9 mouse cellular contexts compared by ENCODE assay signal in genomic region chr2:32235433-32235832, GRCm38 (mm10). TPM values are rescaled to one million over a fixed set of nuclear protein-coding genes. Genes with fewer than 3 reads are reported as not detected.
DNase-seq lines count a peak whose midpoint lies in the region; ATAC-seq and TF ChIP-seq lines count a peak whose summit lies in the region.
"Had no signal": no experiment of that assay in that cellular context is flagged by ENCODE, and none has a peak within 500 bp of the region (broad histone marks: within the 10 kb centered on the region; RNA-seq: fewer than 3 reads in every experiment).

No protein-coding gene starts in this region.

- WGBS in heart, embryonic 14.5 days = 29% methylated on average over 7 of the region's 7 CpGs
- 38% methylated on average over 7 of the region's 7 CpGs for WGBS in hindbrain, embryonic 11.5 days
- 42% methylated on average over 7 of the region's 7 CpGs for WGBS in midbrain, embryonic 12.5 days

- peak overlapping the region; percentile 88 for H3K4me2 ChIP-seq in heart, embryonic 14.5 days (ENCODE audit: low read length)
- H3K4me2 ChIP-seq in hindbrain, embryonic 11.5 days (replicated peaks; ENCODE audit: low read depth, low read length) = peak overlapping the region; percentile 86
- H3K4me2 ChIP-seq in midbrain, embryonic 12.5 days (replicated peaks) = peak overlapping the region; percentile 85

- no peaks in the 10 kb centered on the region for H3K9me3 ChIP-seq in heart, embryonic 14.5 days (ENCODE audit: control insufficient read depth, low read length)
- no peaks in the 10 kb centered on the region for H3K9me3 ChIP-seq in G1E (replicated peaks)
- H3K9me3 ChIP-seq in hindbrain, embryonic 11.5 days (ENCODE audit: control insufficient read depth, low read length) = no peaks in the 10 kb centered on the region
- no peaks in the 10 kb centered on the region for H3K9me3 ChIP-seq in midbrain, embryonic 12.5 days

- DNase-seq in heart, postnatal 36 days = no peak
- DNase-seq in G1E (ENCODE audit: low spot score) = no peak
- no peak for DNase-seq in hindbrain, embryonic 11.5 days (ENCODE audit: low spot score)
- DNase-seq in gastrocnemius, postnatal 14 days = no peak
- DNase-seq in cerebellum, adult 11-12 months = no peak
- no peak for DNase-seq in lung, postnatal 14 days
- DNase-seq: retina, postnatal 1 day had no signal

- peak overlapping the region; percentile 82 to 93; a peak in 3 of 4 replicates for H3K27ac ChIP-seq in heart, embryonic 14.5 days (replicated peaks in 1 of 2; ENCODE audit: control insufficient read depth in 1 of 2, insufficient read depth in 1 of 2, low read depth in 2 of 2, low read length in 2 of 2)
- peak overlapping the region; percentile 79 for H3K27ac ChIP-seq in hindbrain, embryonic 11.5 days (ENCODE audit: low read depth, low read length)
- H3K27ac ChIP-seq in midbrain, embryonic 12.5 days (replicated peaks) = peak overlapping the region; percentile 86; the same call in 1 of the 2 replicates

- H3K4me1 ChIP-seq in heart, embryonic 14.5 days (ENCODE audit: control insufficient read depth in 2 of 2, insufficient read depth in 2 of 2, low read length in 2 of 2) = peaks cover 0 to 16% of the 10 kb centered on the region in 2 experiments; a peak in 1 of 4 replicates
- peaks cover 32% of the 10 kb centered on the region for H3K4me1 ChIP-seq in G1E (ENCODE audit: insufficient read depth, low read depth, low read length)
- no peaks in the 10 kb centered on the region for H3K4me1 ChIP-seq in hindbrain, embryonic 11.5 days (replicated peaks; ENCODE audit: control insufficient read depth, insufficient read depth, low read length)
- H3K4me1 ChIP-seq in midbrain, embryonic 12.5 days = peaks cover 24% of the 10 kb centered on the region

- peak overlapping the region; percentile 58 to 86 for H3K4me3 ChIP-seq in heart, embryonic 14.5 days (ENCODE audit: control insufficient read depth in 1 of 2, insufficient read depth in 1 of 2, low read depth in 1 of 2, low read length in 2 of 2)
- H3K4me3 ChIP-seq in G1E (ENCODE audit: low read depth, low read length) = peak overlapping the region; percentile 79
- H3K4me3 ChIP-seq in hindbrain, embryonic 11.5 days (ENCODE audit: low read depth, low read length) = peak overlapping the region; percentile 68
- H3K4me3 ChIP-seq in midbrain, embryonic 12.5 days = peak overlapping the region; percentile 70

- H3K9ac ChIP-seq in heart, embryonic 14.5 days (ENCODE audit: low read length) = peak overlapping the region; percentile 80
- peak overlapping the region; percentile 79 for H3K9ac ChIP-seq in hindbrain, embryonic 11.5 days (ENCODE audit: low read depth, low read length)
- peak overlapping the region; percentile 72 for H3K9ac ChIP-seq in midbrain, embryonic 12.5 days (replicated peaks)

- no peak for TF ChIP-seq CTCF in G1E (IDR thresholded peaks at IDR 0.05; ENCODE audit: low read depth, low read length)

- peaks cover 50% of the 10 kb centered on the region for H3K36me3 ChIP-seq in heart, embryonic 14.5 days (ENCODE audit: control insufficient read depth, insufficient read depth, low read length)
- peaks cover 72% of the 10 kb centered on the region for H3K36me3 ChIP-seq in G1E (replicated peaks)
- H3K36me3 ChIP-seq in hindbrain, embryonic 11.5 days (ENCODE audit: control insufficient read depth, insufficient read depth, low read length) = peaks cover 12% of the 10 kb centered on the region
- peaks cover 37% of the 10 kb centered on the region for H3K36me3 ChIP-seq in midbrain, embryonic 12.5 days

- no peaks in the 10 kb centered on the region for H3K27me3 ChIP-seq in heart, embryonic 14.5 days (ENCODE audit: control insufficient read depth, insufficient read depth, low read length)
- no peaks in the 10 kb centered on the region for H3K27me3 ChIP-seq in G1E (ENCODE audit: insufficient read depth, low read length)
- no peaks in the 10 kb centered on the region for H3K27me3 ChIP-seq in hindbrain, embryonic 11.5 days (ENCODE audit: control insufficient read depth, insufficient read depth, low read length)
- no peaks in the 10 kb centered on the region for H3K27me3 ChIP-seq in midbrain, embryonic 12.5 days

- intact Hi-C loops in heart, postnatal 36 days (cut with DNase I) = loop anchor here (5.0 kb wide), 1 partner anchor 98 kb away; no protein-coding TSS in a partner anchor
- intact Hi-C loops in gastrocnemius, postnatal 14 days (cut with DNase I; ENCODE audit: low total_unique reads) = no loop called here

- ATAC-seq in heart, embryonic 14.5 days (ENCODE audit: insufficient number of reproducible peaks, insufficient read depth, low FRiP score, low read depth) = no peak
- no peak for ATAC-seq in G1E (ENCODE audit: extremely low read depth, insufficient number of reproducible peaks, low FRiP score, poor library complexity, severe bottlenecking)
- no peak for ATAC-seq in hindbrain, embryonic 11.5 days (ENCODE audit: low FRiP score)
- ATAC-seq in midbrain, embryonic 12.5 days (ENCODE audit: low FRiP score, low read depth) = no peak

RNA-seq across cellular contexts. Expression of gene Pomt1, which starts 1.0 kb away (rescaled TPM):
- polyA plus RNA-seq in heart, embryonic 14.5 days (2014; fragmentation: Nextera tagmentation; extraction: Ambion mirVana) = 15.9 and 17.3 TPM in 2 replicates
- total RNA-seq in heart, postnatal 36 days (2021) = 10 to 100 TPM; 13.7 to 14.3 TPM
- total RNA-seq in G1E (2014; fragmentation: Nextera tagmentation) (25.8 and 31.8 TPM in 2 replicates), G1E (2017) (15.0 and 17.7 TPM in 2 replicates)
- 12.3 and 12.8 TPM in 2 replicates for polyA plus RNA-seq in G1E (2012)
- 23.8 and 26.8 TPM in 2 replicates for polyA plus RNA-seq in hindbrain, embryonic 11.5 days (2014; fragmentation: Nextera tagmentation; extraction: Ambion mirVana)
- polyA plus RNA-seq in midbrain, embryonic 12.5 days (2016; fragmentation: Nextera tagmentation; extraction: Ambion mirVana) = 28.5 and 31.4 TPM in 2 replicates
- 10 to 100 TPM; 14.4 to 17.3 TPM for total RNA-seq in gastrocnemius, postnatal 14 days (2021)

RNA-seq across cellular contexts. Expression of gene Uck1, which starts 24.5 kb away (rescaled TPM):
- polyA plus RNA-seq in heart, embryonic 14.5 days (2014; fragmentation: Nextera tagmentation; extraction: Ambion mirVana) = 37.0 and 43.4 TPM in 2 replicates
- 10 to 100 TPM; 22.9 to 24.1 TPM for total RNA-seq in heart, postnatal 36 days (2021)
- total RNA-seq in G1E (2014; fragmentation: Nextera tagmentation) (26.1 and 50.0 TPM in 2 replicates), G1E (2017) (41.7 and 42.5 TPM in 2 replicates)
- polyA plus RNA-seq in G1E (2012) = 53.2 and 56.1 TPM in 2 replicates
- 56.0 and 64.1 TPM in 2 replicates for polyA plus RNA-seq in hindbrain, embryonic 11.5 days (2014; fragmentation: Nextera tagmentation; extraction: Ambion mirVana)
- polyA plus RNA-seq in midbrain, embryonic 12.5 days (2016; fragmentation: Nextera tagmentation; extraction: Ambion mirVana) = 74.4 and 79.6 TPM in 2 replicates
- total RNA-seq in gastrocnemius, postnatal 14 days (2021) = 10 to 100 TPM; 14.7 to 15.2 TPM

RNA-seq across cellular contexts. Expression of gene Golga2, which starts 51.8 kb away (rescaled TPM):
- 19.3 and 22.6 TPM in 2 replicates for polyA plus RNA-seq in heart, embryonic 14.5 days (2014; fragmentation: Nextera tagmentation; extraction: Ambion mirVana)
- total RNA-seq in heart, postnatal 36 days (2021) = 10 to 100 TPM; 74.5 to 78.2 TPM
- total RNA-seq in G1E (2014; fragmentation: Nextera tagmentation) = 19.5 and 24.5 TPM in 2 replicates
- total RNA-seq in G1E (2017) = 35.2 and 35.6 TPM in 2 replicates
- polyA plus RNA-seq in G1E (2012) = 20.8 and 24.3 TPM in 2 replicates
- 14.6 and 17.7 TPM in 2 replicates for polyA plus RNA-seq in hindbrain, embryonic 11.5 days (2014; fragmentation: Nextera tagmentation; extraction: Ambion mirVana)
- polyA plus RNA-seq in midbrain, embryonic 12.5 days (2016; fragmentation: Nextera tagmentation; extraction: Ambion mirVana) = 28.0 and 28.2 TPM in 2 replicates
- total RNA-seq in gastrocnemius, postnatal 14 days (2021) = 10 to 100 TPM; 58.4 to 62.1 TPM

RNA-seq across cellular contexts. Expression of gene Swi5, which starts 52.4 kb away (rescaled TPM):
- 129 and 131 TPM in 2 replicates for polyA plus RNA-seq in heart, embryonic 14.5 days (2014; fragmentation: Nextera tagmentation; extraction: Ambion mirVana)
- 100 to 1,000 TPM; 188 to 208 TPM for total RNA-seq in heart, postnatal 36 days (2021)
- 150 and 164 TPM in 2 replicates for total RNA-seq in G1E (2014; fragmentation: Nextera tagmentation)
- 482 and 488 TPM in 2 replicates for total RNA-seq in G1E (2017)
- 351 and 432 TPM in 2 replicates for polyA plus RNA-seq in G1E (2012)
- 185 and 378 TPM in 2 replicates for polyA plus RNA-seq in hindbrain, embryonic 11.5 days (2014; fragmentation: Nextera tagmentation; extraction: Ambion mirVana)
- 368 and 371 TPM in 2 replicates for polyA plus RNA-seq in midbrain, embryonic 12.5 days (2016; fragmentation: Nextera tagmentation; extraction: Ambion mirVana)
- total RNA-seq in gastrocnemius, postnatal 14 days (2021) = 100 to 1,000 TPM; 117 to 120 TPM
